Mouse (Mus musculus) ES-Bruce4 (cell line): Measurements from ENCODE around the gene Abcb9.

Source experiments
- EP300 ChIP-seq: IDR thresholded peaks from 2 replicates; pipeline ENCODE4 v1.6.1; 2011; ENCODE audit warnings: low read depth, low read length; ENCODE audit not compliant: insufficient read depth
- POLR2A ChIP-seq: IDR thresholded peaks from one replicate; pipeline ENCODE4 v1.8.1; 2011; ENCODE audit warnings: low read length; ENCODE audit not compliant: insufficient read depth

DNA sequence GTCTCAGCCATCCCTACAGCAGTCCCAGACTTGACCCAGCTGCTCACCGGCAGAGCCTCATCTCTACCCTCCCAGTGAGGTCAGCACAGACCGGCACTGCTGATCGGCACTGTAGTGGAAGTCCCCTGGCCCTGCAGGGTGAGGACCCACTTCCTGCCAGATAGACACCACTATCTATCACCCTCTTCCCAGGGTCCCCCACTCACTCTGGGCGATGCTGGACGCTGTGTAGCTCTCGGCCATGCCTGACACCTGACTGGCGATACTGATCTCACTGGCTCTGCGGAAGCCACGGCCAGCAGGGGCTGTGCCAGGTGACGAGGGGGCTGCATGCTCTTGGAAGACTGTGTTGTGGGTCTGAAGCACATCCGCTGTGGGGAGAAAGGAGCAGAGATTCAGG is 29.5 kb upstream of the Abcb9 start:
- TF ChIP-seq POLR2A (no peak), EP300 (no peak)
